Mouse (Mus musculus) ES-Bruce4 (cell line): ENCODE data around the gene Colgalt1.

Experiments used
- CTCF ChIP-seq: IDR thresholded peaks from one replicate; pipeline ENCODE4 v1.8.1; 2011; ENCODE audit warnings: low read depth, low read length
- POLR2A ChIP-seq: IDR thresholded peaks from one replicate; pipeline ENCODE4 v1.8.1; 2011; ENCODE audit warnings: low read length; ENCODE audit not compliant: insufficient read depth

DNA sequence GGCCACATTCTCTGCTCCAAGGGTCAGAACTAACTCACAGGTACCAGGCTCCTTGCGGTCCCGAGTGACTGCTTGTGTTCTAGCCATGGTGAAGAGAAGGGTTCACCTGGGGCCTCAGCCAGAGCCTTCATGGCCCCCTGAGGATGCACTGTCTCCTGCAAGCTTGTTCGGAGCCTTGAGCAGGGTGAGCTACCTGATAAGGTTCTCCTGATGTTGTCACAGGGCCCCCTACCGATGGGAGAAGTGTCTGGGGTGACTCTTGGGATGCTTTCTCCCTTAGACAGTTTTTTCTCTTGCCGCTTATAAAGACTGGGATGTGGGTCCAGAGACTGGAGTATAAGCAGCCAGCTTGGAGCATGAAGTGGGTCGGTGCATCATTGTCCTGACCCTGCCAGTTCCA is 14.4 kb upstream of the Colgalt1 start:
- TF ChIP-seq POLR2A (no peak), CTCF (peak; percentile 8)
